Mouse (Mus musculus) gonadal fat pad, adult 2 months (tissue): ENCODE results near the gene Hmg20a. TPM values are rescaled to one million over a fixed set of nuclear protein-coding genes. Genes with fewer than 3 reads are reported as not detected.

Source experiments
- DNase-seq: peaks from one replicate; pipeline ENCODE4 v3.0.0-alpha.2; 2012; ENCODE audit warnings: low read depth
- polyA plus RNA-seq: library from polyadenylated mRNA; depleted of rRNA; stranded (reverse); fragments of >200 nt; gene quantifications from 2 replicates; pipeline ENCODE4 v1.2.3, GENCODE M21; 2012

Gene Hmg20a
- polyA plus RNA-seq, 1 experiment = 30.5 TPM

- DNase-seq = no peak
These were observed 78.2 kb downstream of the Hmg20a start for GRCm38 (mm10) chr9:56496567-56496966.

DNA sequence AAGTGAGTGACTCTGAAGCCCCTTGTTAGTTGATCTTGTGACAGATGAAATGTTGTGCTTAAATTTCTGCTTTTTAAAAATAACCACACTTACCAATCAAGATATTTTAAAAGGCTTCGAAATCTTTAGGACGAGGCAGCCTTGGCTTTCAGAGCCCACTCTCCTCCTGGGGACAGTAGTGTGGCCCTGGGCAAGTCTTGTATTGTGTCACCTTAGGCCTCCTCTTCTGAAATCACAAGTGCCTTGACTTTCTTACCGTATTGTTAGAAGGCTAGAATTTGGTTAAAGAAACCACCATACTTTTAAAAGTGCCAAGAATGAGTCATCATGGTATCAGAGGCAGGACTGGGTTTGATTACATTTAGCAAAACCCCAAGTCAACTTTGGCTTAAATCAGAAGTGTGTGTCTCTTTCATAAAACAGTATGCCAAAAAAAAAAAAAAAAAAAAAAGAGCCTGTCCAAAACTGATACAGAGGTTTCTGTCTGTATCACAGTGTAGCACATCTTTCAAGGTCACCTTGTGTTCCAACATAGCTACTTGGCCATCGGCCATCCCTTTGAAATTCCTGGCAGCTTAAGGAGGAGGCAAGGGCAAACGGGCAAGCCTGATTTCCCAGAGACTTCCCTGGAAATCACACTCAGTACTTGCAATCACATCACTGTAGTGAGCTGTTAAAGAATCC is 78.9 kb downstream of the Hmg20a start:
- no peak for DNase-seq

GRCm38 (mm10) chr9:56499324-56500067 is 81.1 kb downstream of the Hmg20a start:
- no peak for DNase-seq

DNA sequence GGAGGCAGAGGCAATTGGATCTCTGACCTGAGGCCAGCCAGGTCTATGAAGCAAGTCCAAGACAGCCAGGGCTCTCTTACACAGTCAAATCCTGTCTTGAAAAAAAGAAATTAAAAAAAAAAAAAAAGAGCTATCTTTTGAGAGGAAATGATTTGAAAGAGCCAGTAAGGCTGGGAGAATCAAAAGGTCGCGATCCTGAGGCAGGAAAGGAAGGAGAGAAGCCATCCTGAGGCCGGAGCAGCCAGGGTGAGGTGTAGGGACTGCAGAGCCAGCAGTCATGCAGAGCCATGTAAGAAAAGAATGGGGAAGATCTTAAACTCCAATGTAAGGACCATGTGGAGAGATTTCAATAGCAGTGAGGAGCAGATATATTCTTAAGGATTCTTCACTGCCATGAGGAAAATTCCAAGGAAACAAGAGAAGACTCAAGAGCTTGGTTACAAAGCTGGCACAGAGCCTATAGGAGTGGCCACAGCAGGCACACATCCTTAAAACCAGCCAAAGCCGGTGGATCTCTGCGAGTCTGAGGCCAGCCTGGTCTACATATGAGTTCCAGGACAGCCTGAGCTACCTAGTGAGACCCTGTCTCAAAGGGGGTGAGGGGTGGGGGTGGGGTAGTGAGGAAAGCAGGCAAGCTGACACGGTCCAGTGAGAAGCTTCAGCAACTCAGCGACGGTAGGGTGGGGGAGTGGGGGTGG is 82.6 kb downstream of the Hmg20a start:
- DNase-seq = no peak

DNA sequence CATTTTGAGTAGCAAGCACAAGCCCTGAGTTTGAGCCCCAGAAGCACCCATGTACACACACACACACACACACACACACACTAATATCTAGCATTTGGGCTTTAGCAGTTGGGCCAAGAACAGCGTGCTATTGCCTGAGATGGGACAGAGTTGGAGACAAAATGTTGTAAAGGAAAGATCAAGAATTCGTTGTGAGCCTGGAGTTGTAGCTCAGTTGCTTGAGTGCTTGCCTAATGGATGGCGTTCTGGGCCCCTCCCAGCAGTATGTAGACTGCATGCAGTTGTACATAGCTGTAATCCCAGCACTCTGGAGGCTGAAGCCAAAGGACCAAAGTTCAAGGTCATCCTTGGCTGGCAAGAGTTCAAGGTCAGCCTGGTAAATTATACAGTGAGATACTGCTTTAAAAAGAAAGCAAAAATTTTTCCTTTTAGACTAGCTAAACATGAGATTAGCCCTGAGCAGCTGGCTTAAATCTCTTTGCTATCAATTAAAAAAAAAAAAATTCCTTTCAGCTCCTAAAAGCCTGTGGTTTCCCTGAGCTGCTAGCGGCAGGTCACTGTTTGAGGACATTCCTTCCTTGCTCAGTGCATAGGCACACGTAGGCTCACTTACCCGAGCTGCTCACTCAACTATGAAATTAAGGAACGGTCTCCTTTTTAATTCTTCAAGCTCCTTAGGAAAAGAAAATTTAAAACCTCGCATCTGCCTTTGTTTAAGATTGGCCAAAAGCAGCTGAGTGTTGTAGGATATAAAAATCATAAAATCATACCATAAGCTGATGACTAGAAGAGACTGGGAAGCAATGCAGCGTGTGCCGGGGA is 83.5 kb downstream of the Hmg20a start:
- DNase-seq = no peak

- no peak for DNase-seq
These were observed 84.1 kb downstream of the Hmg20a start for GRCm38 (mm10) chr9:56502543-56502971.

GRCm38 (mm10) chr9:56503621-56504500 is 85.5 kb downstream of the Hmg20a start:
- no peak for DNase-seq

DNA sequence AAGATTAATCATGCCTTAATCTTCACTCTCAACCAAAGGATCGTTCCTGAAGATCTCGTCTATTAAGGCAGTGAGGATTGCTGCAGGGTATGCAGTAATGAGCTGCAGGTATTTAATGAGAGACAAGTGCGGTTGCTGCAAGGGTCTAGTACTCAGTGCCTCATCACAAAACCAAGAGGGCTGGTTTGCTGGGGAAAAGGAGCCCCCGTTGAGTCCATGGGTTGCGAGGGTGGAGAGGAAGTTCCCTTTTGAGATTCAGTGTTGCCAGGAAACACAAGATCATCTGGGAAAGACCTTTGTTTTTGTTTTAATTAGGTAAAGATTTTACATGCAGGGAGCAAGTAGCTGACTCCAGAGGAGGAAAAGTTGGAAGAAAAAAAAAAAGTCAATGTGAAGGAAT is 86.1 kb downstream of the Hmg20a start:
- no peak for DNase-seq

- no peak for DNase-seq
These were observed 86.8 kb downstream of the Hmg20a start for GRCm38 (mm10) chr9:56505083-56505792.

DNA sequence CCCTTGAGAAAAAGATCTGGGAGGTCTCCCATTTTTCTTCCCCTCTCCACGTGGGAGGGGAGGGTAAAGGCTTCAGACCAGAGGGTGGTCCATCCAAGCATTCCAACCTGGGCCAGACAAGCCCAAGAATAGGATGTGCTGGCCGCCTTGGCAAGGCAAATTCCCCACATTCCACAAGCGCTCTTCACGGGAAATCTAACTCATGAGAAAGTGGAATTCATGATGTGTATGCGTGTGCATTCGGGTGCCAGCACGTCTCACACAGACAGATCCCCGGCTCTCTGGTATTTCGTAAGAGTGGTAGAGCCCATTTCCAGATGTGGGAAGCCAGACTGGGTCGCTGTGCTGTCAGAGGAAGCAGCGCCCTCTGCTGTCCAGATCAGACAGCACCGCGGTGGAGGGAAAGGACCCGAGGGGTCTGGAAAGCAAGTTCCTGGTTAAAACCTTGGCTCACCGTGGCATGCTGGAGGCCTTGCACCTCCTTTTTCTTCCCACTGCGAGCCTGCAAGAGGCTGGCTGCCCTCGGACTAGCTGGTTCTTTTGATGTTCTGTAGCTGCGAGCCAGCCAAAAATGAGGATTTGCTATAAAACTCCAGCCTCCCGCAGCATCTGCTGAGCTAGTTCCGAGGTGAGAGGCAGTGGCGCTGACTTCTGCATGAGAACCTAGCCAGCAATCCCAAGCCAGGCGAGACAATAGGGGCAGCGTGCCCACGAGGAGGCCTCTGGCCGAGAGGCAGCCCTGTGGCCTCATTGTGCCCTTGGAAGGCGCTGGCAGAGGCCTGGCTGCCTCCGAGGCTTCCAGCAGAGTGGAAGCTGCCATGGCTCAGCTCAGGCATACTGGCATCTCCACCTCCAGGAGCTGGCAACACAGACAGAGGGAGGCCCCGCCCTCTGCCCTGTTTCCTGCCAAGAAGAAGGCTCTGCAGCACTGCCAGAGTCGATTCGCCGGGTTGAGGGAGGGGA is 87.7 kb downstream of the Hmg20a start:
- DNase-seq = peak; percentile 70

DNA sequence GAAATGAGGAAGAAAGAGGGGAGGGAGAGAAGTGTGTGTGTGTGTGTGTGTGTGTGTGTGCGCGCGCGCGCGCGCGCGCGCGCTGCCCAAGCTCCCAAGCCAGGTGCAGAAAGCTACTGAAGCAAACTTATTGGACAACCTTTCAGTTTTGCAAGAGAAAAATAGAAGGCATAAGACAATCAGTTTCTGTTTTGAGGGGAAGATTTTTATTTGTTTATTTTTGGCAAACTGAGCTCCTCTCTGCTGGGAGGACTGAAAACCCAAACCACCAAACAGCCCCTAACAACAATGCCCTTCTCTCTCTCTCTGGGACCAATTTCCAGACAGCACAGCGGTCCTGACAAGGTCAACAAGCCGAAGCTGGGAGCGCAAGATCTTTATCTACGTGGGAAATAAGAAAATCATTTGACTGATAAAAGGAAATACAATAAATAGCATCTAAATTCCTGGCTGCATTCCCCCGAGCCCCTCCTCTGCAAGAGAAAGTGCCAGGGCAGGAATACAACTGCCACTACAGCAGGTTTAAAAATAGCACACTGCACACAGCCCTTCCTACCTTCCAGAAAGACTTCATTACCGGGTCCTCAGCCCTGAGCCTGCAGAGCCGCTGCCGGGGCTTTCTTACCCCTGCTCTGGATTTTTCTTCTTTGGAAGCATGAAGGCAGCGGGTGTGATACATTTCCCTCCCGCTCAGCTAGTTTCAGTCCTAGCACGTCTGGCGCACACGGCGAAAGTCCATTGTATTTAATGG is 88.7 kb downstream of the Hmg20a start:
- no peak for DNase-seq

- no peak for DNase-seq
These were observed 89.3 kb downstream of the Hmg20a start for GRCm38 (mm10) chr9:56507682-56508061.

GRCm38 (mm10) chr9:56508835-56509451 is 90.5 kb downstream of the Hmg20a start:
- no peak for DNase-seq

- no peak for DNase-seq
These were observed 91.9 kb downstream of the Hmg20a start for GRCm38 (mm10) chr9:56510281-56510680.

DNA sequence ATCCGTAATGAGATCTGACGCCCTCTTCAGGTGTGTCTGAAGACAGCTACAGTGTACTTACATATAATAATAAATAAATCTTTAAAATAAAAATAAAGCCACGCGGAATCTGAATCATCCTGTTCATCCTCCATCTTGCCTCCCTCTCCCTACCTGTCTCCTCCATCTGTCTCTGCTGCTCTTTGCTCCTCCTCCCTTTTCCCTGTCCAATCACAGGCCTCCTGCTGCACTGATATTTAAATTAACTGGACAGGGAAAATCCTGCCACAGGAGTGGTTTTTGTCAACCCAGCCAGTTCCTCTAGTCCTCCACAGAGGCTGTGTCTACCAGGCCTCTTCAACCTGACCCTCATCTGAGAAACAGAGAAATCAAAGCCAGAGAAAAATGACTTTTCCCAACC is 94.1 kb downstream of the Hmg20a start:
- no peak for DNase-seq

- no peak for DNase-seq
These were observed 96.7 kb downstream of the Hmg20a start for GRCm38 (mm10) chr9:56515110-56515509.

- no peak for DNase-seq
These were observed 97.8 kb downstream of the Hmg20a start for GRCm38 (mm10) chr9:56516219-56516618.
